Mouse (Mus musculus) heart, postnatal 0 days (tissue): Measurements from ENCODE around the gene Ifna11.

Experiments
- CTCF ChIP-seq: IDR thresholded peaks from 2 replicates; pipeline ENCODE4 v1.5.1; 2016; ENCODE audit warnings: antibody characterized with exemption, control low read depth, low read depth
- EP300 ChIP-seq: IDR thresholded peaks from 2 replicates; pipeline ENCODE4 v1.6.1; 2016; ENCODE audit warnings: antibody characterized with exemption, low read depth

DNA sequence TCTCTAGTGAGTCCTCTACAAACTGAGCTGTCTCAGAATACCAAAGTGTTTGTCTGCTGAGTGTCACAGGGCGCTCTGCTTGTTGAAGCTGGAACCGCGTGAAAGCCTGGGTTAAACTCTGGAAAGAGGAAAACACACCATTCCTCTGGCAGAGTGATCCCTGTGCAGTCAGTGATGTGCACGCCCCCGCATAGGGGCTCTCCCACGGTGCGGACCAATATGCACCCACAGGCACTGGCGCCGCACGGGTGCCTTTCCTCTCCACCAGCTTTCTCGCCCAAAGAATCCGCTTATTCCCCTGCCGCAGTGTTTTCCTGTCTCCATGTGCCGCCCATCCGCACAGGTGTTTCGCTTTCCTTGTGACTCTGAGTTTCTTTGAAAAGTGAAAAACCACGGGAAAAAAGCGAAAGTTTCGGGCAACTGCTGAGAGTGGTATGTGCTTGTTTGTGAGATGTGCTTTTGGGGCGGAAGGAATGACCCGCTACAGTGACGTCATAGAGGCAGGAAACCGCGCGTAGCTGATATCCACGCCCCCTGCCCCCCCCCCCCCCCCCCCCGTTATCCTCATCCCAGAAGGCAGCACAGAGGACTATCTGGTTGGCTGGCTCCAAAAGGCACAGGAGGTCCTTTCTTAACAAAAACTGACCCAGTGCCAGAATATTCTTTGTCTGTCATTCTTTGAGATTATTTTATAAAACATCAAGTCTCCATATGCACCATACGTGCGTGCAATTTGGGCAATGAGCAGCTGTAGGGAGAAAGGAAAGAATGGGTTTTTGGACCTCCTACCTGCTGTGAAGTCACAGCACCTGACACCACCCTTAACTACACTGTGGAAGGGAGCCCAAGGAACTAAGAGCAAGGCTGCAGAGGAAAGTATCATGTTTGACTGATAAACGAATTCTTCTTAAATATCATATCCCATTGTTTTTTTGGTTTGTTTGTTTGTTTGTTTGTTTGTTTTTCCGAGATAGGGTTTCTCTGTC is 48.5 kb downstream of the Ifna11 start:
- TF ChIP-seq CTCF (no peak), EP300 (no peak)
